Mouse (Mus musculus) E14TG2a.4 (cell line): ENCODE data around the gene Slc43a2.

ENCODE experiments used
- CTCF ChIP-seq: conservative IDR thresholded peaks from 2 replicates; pipeline ENCODE4 v1.5.1; 2014; ENCODE audit warnings: low read length
- NANOG ChIP-seq: IDR thresholded peaks from 2 replicates; pipeline ENCODE4 v1.6.1; 2014; ENCODE audit warnings: borderline replicate concordance, low read length, mixed read lengths

- no peak for TF ChIP-seq CTCF
- TF ChIP-seq NANOG = no peak
These were observed 44.1 kb downstream of the Slc43a2 start for GRCm38 (mm10) chr11:75575560-75576123.
